Mouse (Mus musculus) activated CD4-positive, CD25-positive, alpha-beta regulatory T cell, adult 4 months (primary cell): Measurements from ENCODE around the gene Bmt2. TPM values are rescaled to one million over a fixed set of nuclear protein-coding genes. Genes with fewer than 3 reads are reported as not detected.

ENCODE experiments used
- ATAC-seq: one replicate; pipeline ENCODE4 v1.8.0; 2017
- polyA plus RNA-seq, 2 experiments: library from polyadenylated mRNA; unstranded; fragments of 100-300 nt; shearing (Covaris generic); gene quantifications; one replicate each; pipeline ENCODE4 v1.2.1; 2017

The Bmt2 gene
- 10 to 100 TPM in 1 of 2 experiments, 1 to 10 TPM in 1; 7.7 to 11.3 TPM for polyA plus RNA-seq

DNA sequence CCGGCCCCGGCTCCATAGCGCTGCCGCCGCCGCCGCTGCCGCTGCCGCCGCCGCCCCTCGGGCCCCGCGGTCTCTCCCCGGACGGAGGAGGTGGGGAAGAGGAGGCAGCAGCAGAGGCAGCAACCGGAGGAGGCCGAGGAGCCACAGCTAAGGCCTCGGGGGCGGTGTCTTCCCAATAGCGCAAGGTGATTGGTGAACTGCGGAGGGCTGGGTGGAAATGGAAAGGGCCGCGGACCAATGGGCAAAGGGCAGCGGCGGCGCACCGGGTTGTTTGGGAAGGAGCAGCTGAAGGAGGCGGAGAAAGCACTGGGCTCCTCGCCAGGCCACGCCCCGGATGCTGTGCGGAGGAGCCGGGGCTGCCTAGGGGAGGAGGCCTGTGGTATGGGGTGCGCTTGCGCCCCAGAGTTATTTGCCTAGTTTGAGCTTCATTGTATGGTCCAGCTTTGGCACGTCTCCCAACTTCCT is at the start of gene Bmt2:
Gene Bmt2, minus strand, starts transcription at position 149 of the 465 bp plus-strand sequence.
- ATAC-seq: peak; percentile 96

- no peak for ATAC-seq
These were observed 44.4 kb upstream of the Bmt2 start for GRCm38 (mm10) chr6:13722166-13722565.

DNA sequence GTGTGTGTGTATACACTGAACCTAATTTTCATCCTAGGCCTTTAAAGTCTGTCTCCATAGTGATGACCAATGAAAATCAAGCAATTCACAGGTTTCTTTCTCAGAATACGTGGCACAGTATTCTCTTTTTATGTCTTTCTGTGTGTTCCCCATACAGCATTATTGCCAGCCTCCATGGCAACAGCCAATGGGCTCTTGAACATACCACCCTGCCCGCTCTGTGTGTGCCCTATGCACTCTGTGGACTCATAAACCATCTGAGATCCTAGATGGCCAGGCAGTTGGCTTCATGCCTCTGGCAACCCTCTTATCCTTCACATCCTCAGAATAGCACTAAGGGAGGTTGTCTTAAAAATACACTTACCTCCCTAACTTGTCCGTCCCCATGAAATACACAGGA is 37.1 kb upstream of the Bmt2 start:
- no peak for ATAC-seq

DNA sequence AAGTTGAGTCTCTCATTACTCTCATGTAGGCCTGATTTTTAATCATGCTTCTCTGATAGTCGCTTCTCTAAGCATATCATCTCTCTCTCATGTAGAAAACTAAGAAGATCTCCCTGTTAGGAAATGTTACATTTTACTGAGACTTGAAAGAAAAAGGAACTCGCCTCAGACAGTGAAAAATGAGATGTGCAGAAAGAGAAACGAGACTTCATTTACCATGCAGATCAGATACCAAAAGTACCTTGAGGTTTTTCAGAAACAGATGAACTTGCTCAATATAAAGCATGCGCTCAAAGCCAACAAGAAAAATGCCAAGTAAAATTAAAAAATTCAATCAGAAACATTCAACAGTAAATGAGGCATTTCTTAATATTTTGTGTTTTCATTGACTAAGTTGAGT is 19.1 kb upstream of the Bmt2 start:
- no peak for ATAC-seq

DNA sequence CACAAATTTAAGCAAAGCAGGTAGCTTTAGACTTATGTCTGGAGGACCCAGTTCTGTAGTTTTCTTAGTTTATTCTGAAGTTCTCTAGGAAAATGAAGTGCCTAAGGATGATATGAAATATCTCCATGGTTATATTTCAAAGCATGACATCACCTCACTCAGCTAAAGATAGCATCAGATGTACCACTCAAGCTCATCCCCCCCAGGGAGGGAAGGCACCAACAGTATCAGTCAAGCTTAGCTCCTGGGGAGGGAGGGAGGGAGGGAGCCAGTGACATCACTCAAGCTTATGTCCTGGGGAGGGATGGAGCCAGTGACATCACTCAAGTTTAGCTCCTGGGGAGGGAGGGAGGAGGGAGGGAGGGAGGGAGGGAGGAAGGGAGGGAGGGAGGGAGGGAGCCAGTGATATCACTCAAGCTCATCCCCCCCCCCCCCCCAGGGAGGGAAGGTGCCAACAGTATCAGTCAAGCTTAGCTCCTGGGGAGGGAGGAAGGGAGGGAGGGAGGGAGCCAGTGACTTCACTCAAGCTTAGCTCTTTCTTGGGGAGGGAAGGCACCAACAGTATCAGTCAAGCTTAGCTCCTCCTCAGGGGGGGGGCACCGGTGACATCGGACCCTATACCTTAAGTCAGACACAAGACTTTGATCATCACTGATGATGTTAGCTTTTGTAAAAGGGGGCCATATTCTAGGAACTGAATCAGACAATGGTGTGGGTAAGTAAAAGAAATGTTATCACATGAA is 17.5 kb upstream of the Bmt2 start:
- ATAC-seq: no peak

DNA sequence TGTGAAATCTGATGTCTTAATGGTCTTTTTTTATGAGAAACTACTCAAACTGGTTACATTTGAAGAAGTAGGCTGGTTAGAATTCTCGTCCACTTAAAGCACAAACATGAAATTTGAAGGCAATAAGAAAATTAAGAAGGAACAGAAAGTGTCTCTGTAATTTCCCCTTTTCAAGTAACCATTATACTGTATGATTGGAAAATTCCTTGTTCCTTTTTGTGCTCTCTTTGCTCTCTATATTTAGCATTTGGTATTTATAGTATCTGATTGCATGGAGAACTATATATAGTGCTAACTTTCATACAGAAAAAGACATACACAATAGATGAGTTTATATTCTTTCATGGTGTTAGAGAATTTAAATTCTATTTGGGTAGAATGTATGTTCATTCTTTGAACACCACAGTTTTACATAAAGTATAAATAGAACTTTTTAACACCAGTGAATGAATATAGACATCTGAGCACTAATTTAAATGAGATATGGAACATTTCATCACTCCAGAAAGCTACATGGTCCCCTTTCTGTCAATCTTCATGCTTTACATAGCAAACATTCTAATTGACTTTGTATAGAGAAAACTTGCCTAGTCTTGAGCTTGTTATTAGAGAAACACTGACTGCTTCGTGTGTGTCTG is 14.0 kb upstream of the Bmt2 start:
- no peak for ATAC-seq

- ATAC-seq: no peak
These were observed 12.6 kb upstream of the Bmt2 start for GRCm38 (mm10) chr6:13690398-13690797.

- ATAC-seq: no peak
These were observed 6.3 kb upstream of the Bmt2 start for GRCm38 (mm10) chr6:13683929-13684595.

- no peak for ATAC-seq
These were observed 583 bp upstream of the Bmt2 start for GRCm38 (mm10) chr6:13678349-13678748.

GRCm38 (mm10) chr6:13677141-13677761 is 515 bp downstream of the Bmt2 start:
- ATAC-seq: peak; percentile 6

DNA sequence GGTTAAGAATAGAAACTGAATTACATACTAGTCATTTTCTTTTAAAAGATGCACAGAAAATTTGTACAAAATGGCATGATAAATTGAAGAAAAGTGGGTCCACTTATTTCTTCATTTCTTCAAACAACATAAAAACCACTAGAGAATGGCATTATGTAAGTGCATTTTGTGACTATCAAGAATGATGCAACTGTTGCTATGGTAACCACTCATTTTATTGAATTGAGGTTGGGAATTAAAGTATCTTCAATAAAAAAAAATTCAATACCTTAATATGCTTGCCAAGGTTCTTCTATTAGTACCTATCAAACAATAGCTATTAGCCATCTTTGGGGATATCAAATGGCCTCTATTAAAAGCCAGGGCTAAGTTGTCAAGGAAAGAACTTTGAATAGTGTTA is 1.6 kb downstream of the Bmt2 start:
- ATAC-seq: no peak

DNA sequence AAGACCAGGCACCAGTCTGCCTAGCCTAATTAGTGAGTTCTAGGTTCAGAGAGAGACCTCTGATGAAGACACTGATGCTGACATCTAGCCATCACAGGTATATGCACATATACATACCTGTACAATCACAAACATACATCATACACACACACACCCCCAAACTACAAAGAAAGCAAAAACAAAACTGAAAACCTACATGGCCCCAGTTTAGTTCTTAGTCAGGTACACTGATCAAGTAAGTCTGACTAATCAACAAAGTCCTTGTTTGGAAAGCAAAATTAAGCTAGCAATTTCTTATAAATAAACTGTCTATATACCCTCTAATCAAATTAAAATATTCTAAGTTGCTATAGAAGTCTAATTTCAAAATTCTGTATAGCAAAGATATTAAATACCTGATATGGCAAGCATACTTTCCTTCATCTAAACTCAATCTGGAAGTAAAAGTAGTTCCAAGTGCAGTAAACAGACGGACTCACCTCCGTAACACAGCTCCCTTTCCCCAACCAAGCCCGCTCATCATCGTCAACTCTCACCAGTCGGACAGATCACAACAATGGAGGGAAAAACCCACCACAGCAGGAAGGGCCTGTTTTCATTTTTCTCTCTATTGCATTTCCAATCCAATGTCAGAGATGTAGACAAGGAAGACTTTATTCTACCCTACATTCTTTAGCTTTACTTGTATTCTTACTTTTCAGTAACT is 3.0 kb downstream of the Bmt2 start:
- ATAC-seq: no peak

- ATAC-seq: peak; percentile 31
These were observed 12.1 kb downstream of the Bmt2 start for GRCm38 (mm10) chr6:13665646-13666045.

- no peak for ATAC-seq
These were observed 19.8 kb downstream of the Bmt2 start for GRCm38 (mm10) chr6:13658016-13658415.

DNA sequence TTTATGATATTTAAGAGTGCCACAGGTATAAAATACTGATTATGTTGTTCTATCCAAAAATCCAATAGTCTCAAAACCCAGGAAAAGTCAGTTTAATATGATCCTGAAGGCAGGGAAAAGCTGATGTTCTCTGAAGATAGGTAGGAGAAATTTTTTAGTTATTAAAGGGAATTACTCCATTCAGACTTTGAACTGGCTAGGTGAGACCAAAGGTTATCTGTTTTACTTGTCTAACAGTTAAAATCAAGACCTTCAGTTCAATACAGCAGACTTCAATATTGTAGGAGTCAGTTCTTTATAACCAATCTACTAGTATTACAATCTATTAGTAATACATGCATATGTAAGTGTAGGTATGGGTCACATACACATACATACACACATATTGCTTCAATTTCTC is 23.7 kb downstream of the Bmt2 start:
- no peak for ATAC-seq

- ATAC-seq: no peak
These were observed 25.5 kb downstream of the Bmt2 start for GRCm38 (mm10) chr6:13652284-13652683.

DNA sequence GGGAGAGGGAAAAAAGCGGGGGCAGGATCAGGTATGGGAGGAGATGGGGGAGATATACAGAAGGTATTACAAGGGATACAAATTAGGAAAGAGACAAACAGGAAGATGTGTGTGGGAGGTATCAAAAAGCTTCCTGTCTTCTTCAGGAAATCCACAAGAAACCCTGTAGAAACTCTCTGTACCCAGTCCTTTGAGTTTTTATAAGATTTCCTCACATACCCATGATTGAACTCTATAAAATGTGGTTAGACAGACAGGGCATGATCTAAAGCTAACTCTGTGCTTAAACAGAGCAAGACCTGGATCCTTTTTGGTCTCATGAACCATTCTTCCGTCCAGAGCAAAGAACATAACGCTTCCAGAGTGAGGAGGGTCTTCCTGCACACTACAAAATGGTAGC is 26.9 kb downstream of the Bmt2 start:
- ATAC-seq: peak; percentile 69

GRCm38 (mm10) chr6:13648305-13648704 is 29.5 kb downstream of the Bmt2 start:
- ATAC-seq: no peak

DNA sequence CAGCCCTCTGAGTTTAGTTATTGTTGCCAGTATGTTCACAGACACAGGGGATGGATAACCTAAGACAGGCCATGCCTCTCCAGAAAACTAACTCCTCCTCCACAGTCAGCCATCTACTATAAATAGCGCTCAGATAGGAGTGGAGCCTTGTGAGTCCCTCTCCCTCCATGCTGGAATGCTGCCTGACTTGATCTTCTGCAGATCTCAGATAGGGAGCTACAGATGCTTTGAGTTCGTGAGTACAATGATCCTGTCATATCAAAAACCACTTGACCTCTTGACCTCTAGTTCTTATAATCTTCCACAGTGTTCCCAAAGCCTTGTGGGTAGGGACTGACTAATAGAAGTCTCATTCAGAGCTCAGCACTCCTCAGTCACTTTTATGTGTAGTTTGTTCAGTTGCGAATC is 41.2 kb downstream of the Bmt2 start:
- no peak for ATAC-seq

GRCm38 (mm10) chr6:13632571-13632970 is 45.2 kb downstream of the Bmt2 start:
- no peak for ATAC-seq

GRCm38 (mm10) chr6:13630607-13631006 is 47.2 kb downstream of the Bmt2 start:
- ATAC-seq: no peak

GRCm38 (mm10) chr6:13619618-13620017 is 58.1 kb downstream of the Bmt2 start:
- ATAC-seq: no peak

DNA sequence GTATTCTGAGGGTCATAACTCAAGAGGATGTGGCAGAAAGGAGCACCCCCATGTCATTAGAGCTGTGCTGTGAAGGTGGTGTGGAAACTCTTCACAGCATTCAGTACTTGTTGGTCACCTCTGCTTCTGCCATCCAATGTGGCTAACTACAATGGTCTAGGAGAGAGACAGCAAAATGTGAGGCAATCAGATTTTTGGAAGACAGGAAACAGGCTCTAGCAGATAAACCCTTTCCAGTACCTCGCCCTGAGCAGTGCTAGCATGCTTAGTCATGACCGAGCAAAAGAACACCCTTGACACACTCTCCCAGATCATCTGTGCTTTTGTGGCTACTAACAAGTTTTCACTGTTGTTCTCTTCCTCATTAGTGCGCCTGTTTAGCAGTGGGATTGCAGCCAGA is 60.7 kb downstream of the Bmt2 start:
- ATAC-seq: no peak
